Mouse (Mus musculus) forebrain, embryonic 11.5 days (tissue): ENCODE results near the gene Kifap3. TPM values are rescaled to one million over a fixed set of nuclear protein-coding genes. Genes with fewer than 3 reads are reported as not detected.

Experiments used
- ATAC-seq: fragments of 200-750 bp; cut with Nextera tagmentation; replicated peaks from 2 replicates; pipeline ENCODE4 v1.8.0; 2017; ENCODE audit warnings: moderate TSS enrichment; ENCODE audit not compliant: low FRiP score
- DNase-seq: peaks from one replicate; pipeline ENCODE4 v3.0.0-alpha.2; 2017; ENCODE audit warnings: low spot score
- H3K27ac ChIP-seq: fragments of 300-500 bp; sonication (generic); 2 replicates; pipeline ENCODE4 v1.5.1; 2014; ENCODE audit warnings: low read depth, low read length
- H3K27me3 ChIP-seq: fragments of 300-500 bp; sonication (generic); 2 replicates; pipeline ENCODE4 v1.6.1; 2014; ENCODE audit warnings: mild to moderate bottlenecking, low read length, mixed read lengths; ENCODE audit not compliant: control insufficient read depth, insufficient read depth
- H3K36me3 ChIP-seq: fragments of 300-500 bp; sonication (generic); 2 replicates; pipeline ENCODE4 v1.6.1; 2014; ENCODE audit warnings: mild to moderate bottlenecking, low read length, moderate library complexity, mixed read lengths; ENCODE audit not compliant: control insufficient read depth, insufficient read depth
- H3K4me1 ChIP-seq: fragments of 300-500 bp; sonication (generic); replicated peaks from 2 replicates; pipeline ENCODE4 v1.6.1; 2014; ENCODE audit warnings: low read length, mixed read lengths; ENCODE audit not compliant: control insufficient read depth, insufficient read depth
- H3K4me2 ChIP-seq: fragments of 300-500 bp; sonication (generic); 2 replicates; pipeline ENCODE4 v1.6.1; 2014; ENCODE audit warnings: low read depth, mild to moderate bottlenecking, low read length, moderate library complexity, mixed read lengths; ENCODE audit not compliant: severe bottlenecking
- H3K4me3 ChIP-seq: fragments of 300-500 bp; sonication (generic); 2 replicates; pipeline ENCODE4 v1.5.1; 2014; ENCODE audit warnings: low read depth, low read length
- H3K9ac ChIP-seq: fragments of 300-500 bp; sonication (generic); 2 replicates; pipeline ENCODE4 v1.6.1; 2014; ENCODE audit warnings: low read length
- H3K9me3 ChIP-seq: fragments of 300-500 bp; sonication (generic); 2 replicates; pipeline ENCODE4 v1.6.1; 2016; ENCODE audit warnings: low read length, mixed read lengths; ENCODE audit not compliant: control insufficient read depth
- WGBS: fragments of 180-500 bp; shearing (Covaris S2); extraction: QIAGEN DNeasy Blood & Tissue Kit; methylation state at CpG from one replicate; pipeline ENCODE4 v1.1.7; 2014; 5-methylcytosine and 5-hydroxymethylcytosine counted together
- polyA plus RNA-seq: library from polyadenylated mRNA; unstranded; fragments of >200 nt; fragmentation: Nextera tagmentation; extraction: Ambion mirVana; gene quantifications from 2 replicates; pipeline ENCODE4 v1.2.1, GENCODE M21; 2014

Gene Kifap3
- polyA plus RNA-seq, 1 experiment from 2014 or later: 49.1 TPM

GRCm38 (mm10) chr1:163929636-163930457, 150.5 kb downstream of the Kifap3 start:
- Histone ChIP-seq H3K9me3 (no peaks in the 10 kb centered on the region), H3K4me3 (peak overlapping the region; percentile 89)

GRCm38 (mm10) chr1:163930458-163930794, 151.0 kb downstream of the Kifap3 start:
- DNase-seq (no peak), ATAC-seq (no peak)
- no peak overlapping the region for H3K27ac ChIP-seq
- H3K4me2 ChIP-seq: peak overlapping the region; percentile 64
- no peaks in the 10 kb centered on the region for H3K9me3 ChIP-seq
- peaks cover 3% of the 10 kb centered on the region; the same call in 1 of the 2 replicates for H3K4me1 ChIP-seq
- peak overlapping the region; percentile 89 for H3K4me3 ChIP-seq
- H3K9ac ChIP-seq: peak overlapping the region; percentile 93
- no peaks in the 10 kb centered on the region for H3K27me3 ChIP-seq
- 9% methylated on average over 12 of the region's 12 CpGs for WGBS
- no peaks in the 10 kb centered on the region for H3K36me3 ChIP-seq

More at GRCm38 (mm10) chr1:163929636-163930457, 150.5 kb downstream of the Kifap3 start:
- DNase-seq: peak; percentile 92
- Histone ChIP-seq H3K9ac (peak overlapping the region; percentile 93), H3K27ac (no peak overlapping the region), H3K36me3 (no peaks in the 10 kb centered on the region), H3K4me1 (peaks cover 3% of the 10 kb centered on the region; the same call in 1 of the 2 replicates), H3K4me2 (peak overlapping the region; percentile 64), H3K27me3 (no peaks in the 10 kb centered on the region)
- peak; percentile 93 for ATAC-seq
- WGBS: under 1% methylated on average over 69 of the region's 77 CpGs

- Histone ChIP-seq H3K4me2 (no peak overlapping the region), H3K4me1 (peaks cover 3% of the 10 kb centered on the region; the same call in 1 of the 2 replicates), H3K36me3 (no peaks in the 10 kb centered on the region), H3K4me3 (no peak overlapping the region), H3K9me3 (no peaks in the 10 kb centered on the region), H3K27ac (no peak overlapping the region), H3K27me3 (no peaks in the 10 kb centered on the region), H3K9ac (no peak overlapping the region)
- 82% methylated on average over 8 of the region's 8 CpGs for WGBS
- ATAC-seq: no peak
- DNase-seq: no peak
These were observed 152.4 kb downstream of the Kifap3 start for GRCm38 (mm10) chr1:163931801-163932200.

- H3K4me1 ChIP-seq: peaks cover 3% of the 10 kb centered on the region; the same call in 1 of the 2 replicates
- H3K27me3 ChIP-seq: no peaks in the 10 kb centered on the region
- no peak overlapping the region for H3K27ac ChIP-seq
- H3K36me3 ChIP-seq: no peaks in the 10 kb centered on the region
- DNase-seq (no peak), ATAC-seq (no peak)
- 93% methylated on average over 2 of the region's 2 CpGs for WGBS
- H3K9me3 ChIP-seq: no peaks in the 10 kb centered on the region
- no peak overlapping the region for H3K4me3 ChIP-seq
- no peak overlapping the region for H3K9ac ChIP-seq
- H3K4me2 ChIP-seq: no peak overlapping the region
These were observed 155.2 kb downstream of the Kifap3 start for GRCm38 (mm10) chr1:163934591-163934990.

GRCm38 (mm10) chr1:163942056-163942455, 162.7 kb downstream of the Kifap3 start:
- Histone ChIP-seq H3K9ac (no peak overlapping the region), H3K27ac (no peak overlapping the region), H3K4me2 (no peak overlapping the region), H3K4me3 (no peak overlapping the region), H3K4me1 (no peaks in the 10 kb centered on the region), H3K36me3 (peaks cover 2% of the 10 kb centered on the region; the same call in 1 of the 2 replicates), H3K27me3 (no peaks in the 10 kb centered on the region), H3K9me3 (no peaks in the 10 kb centered on the region)
- WGBS: 78% methylated on average over 6 of the region's 6 CpGs
- DNase-seq: no peak
- no peak for ATAC-seq

- Histone ChIP-seq H3K4me2 (no peak overlapping the region), H3K27me3 (no peaks in the 10 kb centered on the region), H3K9me3 (no peaks in the 10 kb centered on the region), H3K27ac (no peak overlapping the region), H3K4me3 (no peak overlapping the region), H3K36me3 (peaks cover 7% of the 10 kb centered on the region; the same call in 1 of the 2 replicates), H3K4me1 (no peaks in the 10 kb centered on the region), H3K9ac (no peak overlapping the region)
- ATAC-seq: no peak
- 85% methylated on average over 2 of the region's 2 CpGs for WGBS
- DNase-seq: no peak
These were observed 174.0 kb downstream of the Kifap3 start for GRCm38 (mm10) chr1:163953396-163953795.

- Histone ChIP-seq H3K4me2 (no peak overlapping the region), H3K9me3 (no peaks in the 10 kb centered on the region), H3K27ac (no peak overlapping the region), H3K36me3 (peaks cover 5% of the 10 kb centered on the region; the same call in 1 of the 2 replicates), H3K4me3 (no peak overlapping the region), H3K27me3 (no peaks in the 10 kb centered on the region), H3K9ac (no peak overlapping the region), H3K4me1 (no peaks in the 10 kb centered on the region)
- WGBS: 86% methylated on average over 3 of the region's 3 CpGs
- DNase-seq (no peak), ATAC-seq (no peak)
These were observed 178.7 kb downstream of the Kifap3 start for GRCm38 (mm10) chr1:163958036-163958435.

GRCm38 (mm10) chr1:163964008-163964689, 184.8 kb downstream of the Kifap3 start:
- H3K9me3 ChIP-seq: no peaks in the 10 kb centered on the region
- H3K27me3 ChIP-seq: no peaks in the 10 kb centered on the region
- H3K4me1 ChIP-seq: no peaks in the 10 kb centered on the region
- no peak overlapping the region for H3K9ac ChIP-seq
- ATAC-seq (no peak), DNase-seq (no peak)
- H3K27ac ChIP-seq: no peak overlapping the region
- H3K4me2 ChIP-seq: no peak overlapping the region
- no peak overlapping the region for H3K4me3 ChIP-seq
- WGBS: 91% methylated on average over 10 of the region's 10 CpGs
- H3K36me3 ChIP-seq: no peaks in the 10 kb centered on the region
